In the genomic region with DNA sequence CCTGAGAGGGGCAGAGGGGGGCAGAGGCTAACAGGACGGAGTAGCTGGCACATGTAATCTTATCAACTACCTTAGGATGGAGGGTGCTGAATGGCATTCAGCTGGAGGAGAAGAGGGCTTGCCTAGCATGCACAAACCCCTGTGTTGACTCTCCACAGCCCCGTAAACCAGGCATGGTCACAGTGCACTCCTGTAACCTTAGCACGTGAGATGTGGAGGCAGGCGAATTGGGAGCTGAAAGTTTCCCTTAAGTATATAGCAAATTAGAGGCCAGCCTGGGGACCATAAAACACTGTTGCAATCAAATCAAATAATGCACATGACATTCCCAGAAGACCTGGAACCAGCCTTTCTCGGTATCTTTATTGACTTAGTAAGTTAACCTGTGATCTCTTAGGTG, we compare ENCODE assay signal across 29 mouse cellular contexts. TPM values are rescaled to one million over a fixed set of nuclear protein-coding genes. Genes with fewer than 3 reads are reported as not detected.
"Had no signal": no experiment of that assay in that cellular context is flagged by ENCODE, and none has a peak within 500 bp of the region (broad histone marks: within the 10 kb centered on the region; RNA-seq: fewer than 3 reads in every experiment).

No protein-coding gene starts in this region.

- H3K4me1 ChIP-seq: kidney, embryonic 15.5 days; liver, embryonic 12.5 days; liver, embryonic 15.5 days; neural tube, embryonic 13.5 days had no signal

- H3K27ac ChIP-seq: kidney, embryonic 15.5 days; left cerebral cortex, adult 2 months; liver, embryonic 12.5 days; liver, embryonic 15.5 days; neural tube, embryonic 13.5 days had no signal

- DNase-seq: kidney, adult 8-10 months; kidney, postnatal 10 days; kidney, postnatal 36 days; layer of hippocampus, postnatal 36 days; lung, adult 2 months; midbrain, embryonic 14.5 days; retina, postnatal 1 day; right cerebral cortex, postnatal 25 days; thymus, postnatal 36 days had no signal

- ATAC-seq: liver, embryonic 12.5 days had no signal

- H3K9me3 ChIP-seq: kidney, embryonic 15.5 days; liver, embryonic 12.5 days; liver, embryonic 15.5 days; neural tube, embryonic 13.5 days had no signal

- H3K9ac ChIP-seq: kidney, embryonic 15.5 days; liver, embryonic 12.5 days; liver, embryonic 15.5 days; neural tube, embryonic 13.5 days had no signal

- H3K27me3 ChIP-seq: kidney, embryonic 15.5 days; liver, embryonic 12.5 days; liver, embryonic 15.5 days; neural tube, embryonic 13.5 days had no signal

- H3K4me3 ChIP-seq: kidney, embryonic 15.5 days; left cerebral cortex, adult 2 months; liver, embryonic 12.5 days; liver, embryonic 15.5 days; neural tube, embryonic 13.5 days had no signal

- H3K4me2 ChIP-seq: kidney, embryonic 15.5 days; liver, embryonic 12.5 days; liver, embryonic 15.5 days; midbrain, embryonic 11.5 days; neural tube, embryonic 13.5 days had no signal

RNA-seq across cellular contexts. Expression of a gene that starts 49.5 kb away (rescaled TPM):
- total RNA-seq: megakaryocyte-erythroid progenitor cell, adult 5-6 weeks; neutrophil, adult 5-6 weeks had no signal
- polyA plus RNA-seq: lung, adult 2 months; spleen, adult 2 months had no signal

RNA-seq across cellular contexts. Expression of a gene that starts 57.5 kb away (rescaled TPM):
- total RNA-seq: layer of hippocampus, adult 8-10 months; layer of hippocampus, postnatal 10 days; layer of hippocampus, postnatal 36 days; left cerebral cortex, adult 2 months; left cerebral cortex, postnatal 10 days; left cerebral cortex, postnatal 36 days; megakaryocyte progenitor cell, adult 5-6 weeks; megakaryocyte-erythroid progenitor cell, adult 5-6 weeks; neutrophil, adult 5-6 weeks had no signal
- polyA plus RNA-seq: intestine, embryonic 14.5 days; kidney, embryonic 15.5 days; limb, embryonic 11.5 days; limb, embryonic 14.5 days; liver, embryonic 12.5 days; liver, embryonic 15.5 days; lung, adult 2 months; lung, embryonic 16.5 days; midbrain, embryonic 11.5 days; midbrain, embryonic 14.5 days; neural tube, embryonic 13.5 days; spleen, adult 2 months; thymus, postnatal 0 days; urinary bladder, adult 2 months had no signal
